Mouse (Mus musculus): ENCODE data around the gene Gcdh. TPM values are rescaled to one million over a fixed set of nuclear protein-coding genes. Genes with fewer than 3 reads are reported as not detected.

The Gcdh gene
- polyA plus RNA-seq, 1 experiment from 2014 or later: 43.3 TPM

Small RNA genes within 50 kb of the gene (microRNA-seq; reads per million reads assigned to microRNA genes)
- gene Gm24197 (not detected), gene Mir7069 (4.4 reads per million, percentile 18 among the genes with 10 or more reads in this experiment)

Other genes with a start within 250 kb of the Gcdh start
- 81.9 and 88.9 TPM in 2 replicates for gene Ier2, start 231.1 kb downstream of the Gcdh start, polyA plus RNA-seq (2014; fragmentation: Nextera tagmentation; extraction: Ambion mirVana)
- 65.4 and 82.3 TPM in 2 replicates for gene Trmt1, start 207.6 kb downstream of the Gcdh start, polyA plus RNA-seq (2014; fragmentation: Nextera tagmentation; extraction: Ambion mirVana)
- gene Nacc1, start 206.1 kb downstream of the Gcdh start, polyA plus RNA-seq (2014; fragmentation: Nextera tagmentation; extraction: Ambion mirVana): 28.1 and 33.1 TPM in 2 replicates
- 6.3 and 8.9 TPM in 2 replicates for gene Lyl1, start 192.5 kb downstream of the Gcdh start, polyA plus RNA-seq (2014; fragmentation: Nextera tagmentation; extraction: Ambion mirVana)
- gene G430095P16Rik, start 170.9 kb downstream of the Gcdh start, polyA plus RNA-seq (2014; fragmentation: Nextera tagmentation; extraction: Ambion mirVana): 1.7 and 2.8 TPM in 2 replicates
- gene Nfix, start 93.6 kb downstream of the Gcdh start, polyA plus RNA-seq (2014; fragmentation: Nextera tagmentation; extraction: Ambion mirVana): 9.4 and 10.9 TPM in 2 replicates
- 5.9 and 6.0 TPM in 2 replicates for gene Dand5, start 71.1 kb downstream of the Gcdh start, polyA plus RNA-seq (2014; fragmentation: Nextera tagmentation; extraction: Ambion mirVana)
- 49.2 and 54.2 TPM in 2 replicates for gene Gadd45gip1, start 62.4 kb downstream of the Gcdh start, polyA plus RNA-seq (2014; fragmentation: Nextera tagmentation; extraction: Ambion mirVana)
- gene Rad23a, start 53.3 kb downstream of the Gcdh start, polyA plus RNA-seq (2014; fragmentation: Nextera tagmentation; extraction: Ambion mirVana): 124 and 125 TPM in 2 replicates
- gene Calr, start 47.0 kb downstream of the Gcdh start, polyA plus RNA-seq (2014; fragmentation: Nextera tagmentation; extraction: Ambion mirVana): 758 and 944 TPM in 2 replicates
- gene Farsa, start 36.9 kb downstream of the Gcdh start, polyA plus RNA-seq (2014; fragmentation: Nextera tagmentation; extraction: Ambion mirVana): 90.4 and 105 TPM in 2 replicates
- gene Syce2, start 21.8 kb downstream of the Gcdh start, polyA plus RNA-seq (2014; fragmentation: Nextera tagmentation; extraction: Ambion mirVana): 73.0 and 98.4 TPM in 2 replicates
- 1.2 and 1.7 TPM in 2 replicates for gene Klf1, start 8.0 kb upstream of the Gcdh start, polyA plus RNA-seq (2014; fragmentation: Nextera tagmentation; extraction: Ambion mirVana)
- gene Dnase2a, start 14.6 kb upstream of the Gcdh start, polyA plus RNA-seq (2014; fragmentation: Nextera tagmentation; extraction: Ambion mirVana): 10.8 and 12.1 TPM in 2 replicates
- 0.21 and 0.35 TPM in 2 replicates for gene Mast1, start 43.4 kb upstream of the Gcdh start, polyA plus RNA-seq (2014; fragmentation: Nextera tagmentation; extraction: Ambion mirVana)
- gene Rtbdn, start 53.1 kb upstream of the Gcdh start, polyA plus RNA-seq (2014; fragmentation: Nextera tagmentation; extraction: Ambion mirVana): 0.16 TPM in 1 of 2 replicates, not detected in the other
- not detected in 2 replicates for gene Gm49661, start 75.5 kb upstream of the Gcdh start, polyA plus RNA-seq (2014; fragmentation: Nextera tagmentation; extraction: Ambion mirVana)
- 965 and 1,048 TPM in 2 replicates for gene Prdx2, start 75.7 kb upstream of the Gcdh start, polyA plus RNA-seq (2014; fragmentation: Nextera tagmentation; extraction: Ambion mirVana)
- 143 and 154 TPM in 2 replicates for gene Rnaseh2a, start 75.8 kb upstream of the Gcdh start, polyA plus RNA-seq (2014; fragmentation: Nextera tagmentation; extraction: Ambion mirVana)
- gene Junb, start 84.8 kb upstream of the Gcdh start, polyA plus RNA-seq (2014; fragmentation: Nextera tagmentation; extraction: Ambion mirVana): 7.3 and 10.0 TPM in 2 replicates
- 14.6 and 18.7 TPM in 2 replicates for gene Hook2, start 96.7 kb upstream of the Gcdh start, polyA plus RNA-seq (2014; fragmentation: Nextera tagmentation; extraction: Ambion mirVana)
- not detected in 2 replicates for gene Best2, start 120.6 kb upstream of the Gcdh start, polyA plus RNA-seq (2014; fragmentation: Nextera tagmentation; extraction: Ambion mirVana)
- gene Asna1, start 131.4 kb upstream of the Gcdh start, polyA plus RNA-seq (2014; fragmentation: Nextera tagmentation; extraction: Ambion mirVana): 109 and 180 TPM in 2 replicates
- 163 and 211 TPM in 2 replicates for gene Trir, start 132.9 kb upstream of the Gcdh start, polyA plus RNA-seq (2014; fragmentation: Nextera tagmentation; extraction: Ambion mirVana)
- gene Tnpo2, start 143.0 kb upstream of the Gcdh start, polyA plus RNA-seq (2014; fragmentation: Nextera tagmentation; extraction: Ambion mirVana): 15.6 and 19.7 TPM in 2 replicates
- gene Fbxw9, start 166.1 kb upstream of the Gcdh start, polyA plus RNA-seq (2014; fragmentation: Nextera tagmentation; extraction: Ambion mirVana): 24.4 and 29.6 TPM in 2 replicates
- 1.1 TPM in 1 of 2 replicates, not detected in the other for gene Gm5741, start 174.1 kb upstream of the Gcdh start, polyA plus RNA-seq (2014; fragmentation: Nextera tagmentation; extraction: Ambion mirVana)
- 74.4 and 85.8 TPM in 2 replicates for gene Dhps, start 177.8 kb upstream of the Gcdh start, polyA plus RNA-seq (2014; fragmentation: Nextera tagmentation; extraction: Ambion mirVana)
- gene Wdr83os, start 186.8 kb upstream of the Gcdh start, polyA plus RNA-seq (2014; fragmentation: Nextera tagmentation; extraction: Ambion mirVana): 161 and 174 TPM in 2 replicates
- gene Wdr83, start 187.4 kb upstream of the Gcdh start, polyA plus RNA-seq (2014; fragmentation: Nextera tagmentation; extraction: Ambion mirVana): 43.4 and 44.9 TPM in 2 replicates
- 23.3 and 33.9 TPM in 2 replicates for gene Man2b1, start 189.3 kb upstream of the Gcdh start, polyA plus RNA-seq (2014; fragmentation: Nextera tagmentation; extraction: Ambion mirVana)
- gene Zfp791, start 229.2 kb upstream of the Gcdh start, polyA plus RNA-seq (2014; fragmentation: Nextera tagmentation; extraction: Ambion mirVana): 1.3 and 1.6 TPM in 2 replicates